Mouse (Mus musculus) cerebral cortex, adult 2 months (tissue): ENCODE data around the gene Olfr96.

Source experiments
- WGBS: fragments of 180-500 bp; shearing (Covaris S2); methylation state at CpG from one replicate; pipeline ENCODE4 v1.1.7; 2018; 5-methylcytosine and 5-hydroxymethylcytosine counted together

The Olfr96 gene

DNA sequence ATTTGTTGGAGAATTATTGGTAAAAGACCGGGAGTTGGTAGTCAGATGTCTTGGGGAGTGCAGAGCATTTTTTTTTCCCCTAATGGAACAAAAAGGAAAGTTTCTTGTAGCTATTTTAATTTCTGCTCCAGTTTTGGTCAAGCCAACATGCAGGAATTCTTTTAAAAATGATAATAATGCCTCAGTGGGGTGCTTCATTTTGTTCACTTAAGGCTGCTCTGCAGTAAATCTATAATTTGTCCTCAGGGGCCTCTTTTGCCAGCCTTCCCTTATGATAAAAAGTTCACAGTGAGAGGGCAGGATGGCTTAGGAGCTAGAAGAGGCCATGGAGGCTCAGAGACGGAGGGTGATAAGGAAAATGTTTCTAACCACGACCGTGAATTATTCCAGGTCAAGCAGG is at the start of gene Olfr96:
Olfr96 (plus strand) TSS at position 301 of the 400 bp plus-strand sequence.
- WGBS, result 63% methylated on average over 4 of the region's 4 CpGs

DNA sequence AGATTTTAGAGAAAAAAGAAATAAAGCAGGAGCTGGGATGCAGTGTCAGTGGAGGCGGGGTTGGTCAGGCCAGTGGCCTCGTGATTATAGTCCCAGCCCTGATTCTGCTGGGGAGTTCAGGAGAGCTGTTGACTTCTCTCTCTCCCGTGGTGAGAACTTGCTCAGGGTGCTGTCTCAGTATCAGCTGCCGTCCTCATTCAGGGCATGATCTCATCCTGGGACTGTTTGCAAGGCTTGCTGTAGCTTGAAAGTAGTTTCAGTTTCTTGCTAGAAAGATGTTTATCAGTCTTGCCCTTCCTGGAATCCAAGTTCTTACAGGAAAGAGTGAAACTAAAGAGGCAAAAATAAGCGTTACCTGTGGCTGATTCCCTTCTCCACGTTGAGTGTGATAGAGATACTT is 34.5 kb upstream of the Olfr96 start:
- WGBS, result 55% methylated on average over 6 of the region's 6 CpGs

DNA sequence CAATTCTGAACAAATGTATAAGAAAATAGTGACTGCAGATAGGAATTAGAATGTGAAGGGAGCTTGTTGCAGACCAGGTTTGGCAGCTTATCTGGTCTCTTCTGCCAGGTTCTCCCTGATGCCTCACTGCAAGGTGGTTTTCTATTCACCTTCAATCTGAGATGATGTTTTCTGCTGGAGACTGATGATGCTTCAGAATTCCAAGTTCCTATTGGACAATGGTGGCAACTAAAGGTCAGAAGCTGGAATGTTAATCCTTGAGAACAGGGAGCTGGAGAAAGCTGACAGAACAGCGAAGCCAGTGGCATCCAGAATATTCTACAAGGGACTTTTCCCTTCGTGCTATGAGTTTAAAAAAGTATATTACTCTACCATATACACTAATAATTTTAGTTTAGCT is 29.2 kb upstream of the Olfr96 start:
- WGBS, result 71% methylated on average over 2 of the region's 2 CpGs

DNA sequence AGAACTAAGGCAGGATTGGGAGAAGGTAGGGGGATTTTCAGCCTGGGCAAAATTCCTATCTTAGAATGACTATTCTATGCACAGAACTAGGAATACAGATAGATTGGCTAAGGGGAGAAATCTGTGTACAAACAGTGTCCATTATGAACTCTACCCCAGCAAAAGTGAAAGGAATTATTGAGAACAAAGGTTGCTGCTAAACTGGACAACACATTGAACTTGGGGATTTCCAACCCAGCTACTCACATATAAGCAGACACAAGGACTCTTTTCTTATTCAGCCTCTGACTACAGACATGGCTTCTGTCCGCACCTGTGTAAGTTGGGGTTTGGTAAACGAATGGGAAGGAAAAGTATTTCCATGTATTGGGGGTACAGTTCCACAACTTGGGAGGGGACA is 26.3 kb upstream of the Olfr96 start, which contains the start of gene Ubd:
Ubd (plus strand) TSS at position 237 of the 400 bp plus-strand sequence.
- 85% methylated on average over 2 of the region's 2 CpGs for WGBS

DNA sequence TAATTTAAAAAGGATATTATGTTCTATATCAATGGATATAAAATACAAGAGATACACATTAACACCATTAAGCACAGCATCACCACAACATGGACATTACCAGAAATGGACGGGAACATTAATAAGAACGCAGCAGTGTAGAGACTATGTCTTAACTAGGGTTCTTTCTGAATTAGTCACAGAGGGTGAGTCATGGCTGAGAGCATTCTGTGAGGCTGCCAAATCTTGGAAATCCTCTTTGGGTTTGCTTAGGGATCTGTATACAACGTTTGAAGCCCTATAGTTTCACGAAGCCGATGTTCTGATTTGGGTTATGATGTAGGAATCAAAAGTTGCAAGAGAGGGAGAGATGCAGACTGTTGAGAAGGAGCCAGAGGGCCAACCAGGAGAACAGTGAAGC is 25.2 kb upstream of the Olfr96 start:
- 54% methylated on average over 5 of the region's 5 CpGs for WGBS

DNA sequence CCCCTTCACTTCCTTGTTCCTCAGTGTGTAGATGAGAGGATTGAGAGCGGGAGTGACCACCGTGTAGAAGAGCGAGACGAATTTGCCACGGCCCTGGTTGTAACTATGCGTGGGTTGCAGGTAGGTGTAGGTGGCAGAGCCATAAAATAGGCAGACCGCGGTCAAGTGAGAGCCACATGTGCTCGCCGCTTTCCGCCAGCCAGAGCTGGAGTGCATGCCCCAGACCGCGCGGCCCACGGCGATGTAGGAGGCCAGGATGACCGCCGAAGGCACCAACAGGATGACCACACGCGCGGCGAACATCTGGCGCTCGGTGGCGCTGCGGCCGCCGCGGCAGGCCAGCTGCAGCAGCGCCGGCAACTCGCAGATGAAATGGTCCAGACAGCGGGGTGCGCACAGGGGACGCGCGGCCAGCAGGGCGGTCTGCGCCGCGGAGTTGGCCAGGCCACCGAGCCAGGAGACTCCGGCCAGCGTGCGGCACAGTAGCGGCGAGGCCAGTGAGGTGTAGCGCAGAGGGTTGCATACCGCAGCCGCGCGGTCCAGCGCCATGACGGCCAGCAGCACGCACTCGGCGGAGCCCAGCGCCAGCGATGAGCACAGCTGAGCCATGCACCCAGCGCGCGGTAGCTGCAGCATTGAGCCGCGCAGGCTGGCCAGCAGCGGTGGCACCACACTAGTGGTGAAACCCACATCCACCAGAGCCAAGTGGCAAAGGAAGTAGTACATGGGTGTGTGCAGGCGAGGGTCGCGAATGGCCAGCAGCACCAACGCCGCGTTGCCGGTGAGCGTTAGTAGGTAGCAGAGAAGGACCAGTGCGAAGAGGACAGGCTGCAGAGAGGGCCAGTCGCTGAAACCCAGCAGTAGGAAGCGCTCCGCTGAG is 22.9 kb upstream of the Olfr96 start:
- 2% methylated on average over 77 of the region's 77 CpGs for WGBS

DNA sequence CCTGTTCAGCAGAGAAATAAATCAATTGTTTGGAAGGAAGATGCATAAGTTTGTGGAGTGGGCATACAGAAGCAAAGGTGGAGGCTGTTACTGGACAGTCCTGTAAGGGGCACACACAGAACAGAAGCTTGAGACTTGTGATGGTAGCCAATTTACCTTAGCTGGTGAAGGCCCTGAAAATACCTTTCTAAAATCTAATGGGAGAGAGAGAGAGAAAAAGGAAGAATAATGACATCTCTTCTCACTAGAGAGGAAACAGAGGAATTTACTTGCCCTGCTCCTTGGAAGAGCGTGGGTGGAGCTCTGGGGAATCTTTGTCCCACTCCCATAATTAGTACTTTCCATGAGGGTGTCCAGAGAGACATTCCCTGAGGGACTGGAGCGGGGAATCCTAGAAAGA is 19.1 kb upstream of the Olfr96 start, which contains the start of gene Olfr94:
Olfr94 (minus strand) TSS at position 101 of the 400 bp plus-strand sequence.
- WGBS, result 84% methylated on average over 2 of the region's 2 CpGs

DNA sequence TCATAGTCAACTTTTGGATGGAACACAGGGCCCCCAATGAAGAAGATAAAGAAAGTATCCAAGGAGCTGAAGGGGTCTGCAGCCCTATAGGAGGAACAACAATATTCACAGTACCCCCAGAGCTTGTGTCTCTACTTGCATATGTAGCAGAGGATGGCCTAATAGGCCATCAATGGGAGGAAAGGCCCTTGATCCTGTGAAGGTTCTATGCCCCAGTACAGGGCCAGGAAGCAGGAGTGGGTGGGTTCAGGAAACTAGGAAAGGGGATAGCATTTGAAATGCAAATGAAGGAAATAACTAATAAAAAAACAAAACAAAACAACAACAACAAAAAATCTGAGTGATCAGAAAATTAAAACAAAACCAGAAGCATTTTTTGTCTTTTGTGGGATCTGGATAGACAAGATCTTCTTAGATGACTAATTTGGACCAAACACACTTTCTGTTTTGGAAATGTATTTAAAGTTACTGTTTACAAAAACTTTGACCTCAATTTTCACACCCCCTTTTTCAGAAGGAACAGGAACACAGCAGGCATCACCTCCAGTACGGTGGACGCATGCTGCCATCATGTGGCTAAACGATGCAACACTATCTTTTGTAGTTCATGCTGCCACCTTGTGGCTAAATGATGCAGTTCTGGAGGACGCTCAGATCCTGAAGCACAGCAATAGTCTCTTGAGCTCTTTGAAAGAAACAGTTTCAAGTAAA is 16.6 kb upstream of the Olfr96 start:
- under 1% methylated on average over 4 of the region's 4 CpGs for WGBS

DNA sequence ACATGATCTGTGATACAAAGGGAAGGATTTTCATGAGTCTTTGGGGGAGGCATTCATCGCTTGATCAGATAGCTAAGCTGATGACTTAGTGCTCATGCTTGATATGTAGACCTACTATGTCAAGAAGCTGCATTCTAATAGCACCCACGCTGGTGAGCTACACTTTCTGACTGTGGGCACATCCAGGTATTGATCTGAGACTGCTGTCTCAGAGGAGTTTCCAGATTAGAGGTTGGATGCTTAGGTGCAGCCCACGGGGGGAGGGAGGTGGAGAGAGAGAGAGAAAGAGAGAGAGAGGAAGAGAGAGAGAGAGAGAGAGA is 16.1 kb upstream of the Olfr96 start:
- 29% methylated on average over 3 of the region's 3 CpGs for WGBS

DNA sequence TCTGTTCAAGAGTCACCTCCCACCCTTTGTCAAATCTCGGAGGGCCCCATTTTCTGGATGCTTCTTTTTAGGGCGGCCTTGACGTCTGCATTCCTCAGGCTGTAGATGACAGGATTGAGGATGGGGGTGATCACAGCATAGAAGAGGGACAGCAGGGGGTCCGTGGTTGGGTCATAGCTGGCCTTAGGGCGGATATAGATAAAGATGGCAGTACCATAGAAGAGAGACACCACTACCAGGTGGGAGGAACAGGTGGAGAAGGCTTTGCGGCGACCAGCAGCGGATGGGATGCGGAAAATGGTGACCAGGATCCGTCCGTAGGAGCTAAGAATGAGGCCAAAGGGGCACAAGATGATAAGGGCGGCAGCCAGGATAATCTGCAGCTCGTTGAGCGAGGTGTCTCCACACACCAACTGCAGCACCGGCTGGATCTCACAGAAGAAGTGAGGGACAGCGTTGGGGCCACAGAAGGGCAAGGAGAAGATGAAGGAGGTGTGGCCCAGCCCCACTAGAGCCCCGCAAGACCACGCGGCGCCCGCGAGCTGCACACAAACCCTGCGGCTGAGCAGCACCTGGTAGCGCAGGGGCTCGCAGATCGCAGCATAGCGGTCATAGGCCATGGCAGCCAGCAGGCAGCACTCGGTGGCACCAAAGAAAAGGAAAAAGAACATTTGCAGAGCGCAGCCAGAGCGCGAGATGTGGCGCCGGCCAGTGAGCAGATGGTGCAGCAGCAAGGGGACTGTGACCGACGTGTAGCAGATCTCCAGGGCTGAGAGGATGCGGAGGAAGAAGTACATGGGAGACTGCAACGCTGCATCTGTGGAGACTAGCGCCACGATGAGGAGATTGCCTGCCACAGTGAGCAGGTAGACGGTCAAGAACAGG is 8.8 kb upstream of the Olfr96 start:
- WGBS, result 25% methylated on average over 40 of the region's 40 CpGs

DNA sequence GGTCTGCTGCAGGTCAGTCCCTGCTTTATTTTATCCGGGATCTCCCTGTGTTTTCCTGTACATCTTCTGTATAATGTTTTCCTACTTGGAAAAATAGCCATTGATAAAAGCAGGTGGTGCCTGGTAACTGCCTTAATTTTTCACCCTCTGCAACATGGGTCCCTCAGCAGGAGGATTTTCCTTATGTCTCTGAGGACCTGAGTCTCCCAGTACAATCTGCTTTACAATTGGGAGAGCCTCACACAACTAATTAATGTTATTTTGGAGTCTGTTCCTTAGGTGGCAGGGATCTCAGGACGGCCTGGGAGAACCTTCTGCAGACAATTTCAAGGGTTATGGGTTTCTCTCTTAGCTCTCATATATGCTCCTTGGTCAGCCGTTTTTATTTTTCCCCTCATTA is 6.9 kb upstream of the Olfr96 start, which contains the start of gene Olfr95:
Olfr95 (minus strand) TSS at position 101 of the 400 bp plus-strand sequence.
- 81% methylated on average over 3 of the region's 3 CpGs for WGBS

DNA sequence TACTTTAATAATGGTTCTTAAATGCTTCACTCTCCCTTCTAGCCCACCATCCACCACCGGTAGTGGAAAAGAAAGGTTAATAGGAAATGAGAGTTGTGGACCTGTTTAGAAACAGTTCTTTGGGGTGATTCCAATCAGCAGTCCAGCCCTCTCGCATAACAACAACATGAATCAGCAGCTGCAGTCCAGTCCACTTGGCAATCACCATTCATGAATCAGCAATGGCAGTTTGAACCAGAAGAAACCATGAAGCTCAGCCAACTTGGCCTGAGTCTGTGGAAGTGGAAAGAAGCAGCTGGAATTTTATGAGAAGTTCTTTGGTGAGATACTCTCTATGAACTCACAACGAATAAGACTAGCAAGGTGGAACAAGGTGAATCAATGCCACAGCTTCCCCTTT is 1.5 kb upstream of the Olfr96 start:
- 76% methylated on average over 3 of the region's 3 CpGs for WGBS

DNA sequence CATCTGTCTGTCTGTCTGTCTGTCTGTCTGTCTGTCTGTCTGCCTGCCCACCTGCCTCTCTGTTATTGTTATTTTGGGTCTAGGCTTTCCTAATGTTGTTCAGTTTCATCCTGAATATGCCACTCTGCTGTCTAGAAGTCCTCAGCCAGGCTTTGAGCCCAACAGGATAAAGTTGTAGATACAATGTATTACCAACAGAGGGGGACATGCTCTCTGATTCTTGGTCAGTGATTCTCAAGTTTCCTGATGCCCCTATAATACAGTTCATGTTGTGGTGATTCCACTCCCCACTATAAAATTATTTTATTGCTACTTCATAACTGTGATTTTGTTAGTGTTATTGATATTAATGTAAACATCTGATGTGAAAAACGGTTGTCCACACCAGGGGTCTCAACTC is 1.9 kb downstream of the Olfr96 start:
- WGBS, result 28% methylated on average over 1 of the region's 1 CpGs

DNA sequence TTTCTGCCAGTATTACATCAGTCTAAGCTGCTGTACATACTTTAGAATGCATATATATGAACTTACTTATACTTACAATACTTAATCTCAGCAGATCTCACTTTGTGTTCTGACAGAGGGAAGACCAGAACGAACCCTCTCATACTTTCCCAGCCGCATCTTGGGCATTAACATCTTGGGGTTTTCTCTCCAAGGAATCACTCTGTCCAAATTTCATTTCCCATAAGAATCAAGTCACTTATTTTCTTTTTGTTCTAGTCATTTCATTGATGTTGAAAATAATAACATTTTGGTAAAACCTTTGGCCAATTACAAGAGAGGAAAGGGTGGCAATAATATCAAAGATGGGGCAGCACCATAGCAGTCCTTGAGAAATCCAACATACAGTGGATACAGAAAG is 17.3 kb downstream of the Olfr96 start, which contains the start of gene Olfr97:
Olfr97 (minus strand) TSS at position 101 of the 400 bp plus-strand sequence.
- 93% methylated on average over 2 of the region's 2 CpGs for WGBS

DNA sequence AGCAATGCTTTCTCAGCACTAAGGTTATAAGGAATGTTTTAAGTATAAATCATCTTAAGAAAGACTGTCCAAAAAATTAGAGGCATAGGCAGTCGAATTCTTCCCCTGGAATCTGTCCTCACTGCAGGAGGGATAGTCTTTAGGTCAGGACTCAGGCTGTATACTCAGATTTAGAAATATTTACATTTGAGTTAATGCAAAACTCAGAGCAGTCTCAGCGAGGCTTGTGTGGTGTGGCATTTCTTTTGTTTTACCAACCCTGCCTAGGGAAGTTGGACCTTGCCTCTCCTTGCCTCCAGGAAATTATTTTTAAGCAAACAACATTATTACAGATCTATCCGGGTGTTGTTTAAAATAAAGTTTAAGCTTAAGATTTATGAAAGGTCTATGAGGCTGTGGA is 22.3 kb downstream of the Olfr96 start:
- WGBS, result 72% methylated on average over 3 of the region's 3 CpGs

DNA sequence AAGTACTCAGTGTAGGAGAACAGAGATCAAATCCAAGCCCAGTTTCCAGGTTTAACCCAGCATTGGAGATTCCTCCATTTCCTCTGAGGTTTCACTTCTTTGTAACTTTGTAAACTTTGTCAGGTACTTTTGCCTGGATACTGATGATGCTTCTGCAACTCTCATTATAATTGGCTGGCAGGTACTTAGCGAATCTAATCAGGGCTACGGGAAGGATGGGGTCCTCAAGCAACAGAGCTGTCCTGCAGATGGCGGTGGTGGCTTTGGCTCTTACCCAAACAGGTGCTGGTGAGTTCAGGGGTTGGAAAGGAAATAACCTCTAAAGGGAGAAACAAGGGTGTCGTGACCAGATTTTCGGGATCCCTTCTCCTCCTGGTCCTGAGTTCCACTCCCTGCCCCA is 26.8 kb downstream of the Olfr96 start:
- WGBS, result 25% methylated on average over 5 of the region's 5 CpGs

DNA sequence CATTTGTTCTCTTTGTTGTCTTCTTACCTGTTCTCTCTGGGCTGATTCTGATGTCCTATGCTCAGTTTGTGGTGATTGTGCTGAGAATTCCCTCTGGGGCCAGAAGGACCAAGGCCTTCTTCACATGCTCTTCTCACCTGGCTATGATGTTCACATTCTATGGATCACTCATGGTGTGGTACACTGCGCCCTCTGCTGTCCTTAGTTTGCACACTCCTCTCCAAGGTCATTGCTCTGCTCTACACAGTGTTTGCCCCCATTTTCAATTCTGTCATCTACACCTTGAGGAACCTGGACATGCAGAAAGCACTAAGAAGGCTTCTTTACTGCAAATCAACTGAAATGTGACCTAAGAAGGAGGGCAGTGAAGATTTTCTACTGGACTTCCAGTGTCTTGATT is 30.6 kb downstream of the Olfr96 start:
- WGBS, result 33% methylated on average over 1 of the region's 1 CpGs

DNA sequence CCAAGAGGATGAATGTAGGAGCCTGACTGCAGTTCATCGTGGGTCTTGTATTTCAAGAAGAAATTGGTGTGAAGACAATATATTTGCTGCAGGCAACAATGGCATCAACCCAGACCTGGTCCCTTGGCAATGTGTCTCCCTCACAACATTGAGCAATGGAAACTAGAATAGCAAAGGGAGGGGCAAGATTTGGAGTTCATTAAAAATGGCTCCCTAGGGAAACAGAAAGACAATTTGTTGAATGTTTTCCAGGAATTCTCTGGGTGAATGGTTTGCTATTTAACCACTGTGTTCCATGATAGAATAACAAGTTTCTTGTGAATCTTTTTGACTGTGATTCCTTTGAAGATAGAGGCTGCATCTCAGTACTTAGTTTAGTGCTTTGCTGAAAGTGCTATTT is 43.7 kb downstream of the Olfr96 start, which contains the start of gene Olfr98:
Olfr98 (minus strand) TSS at position 124 of the 400 bp plus-strand sequence.
- 69% methylated on average over 1 of the region's 1 CpGs for WGBS

DNA sequence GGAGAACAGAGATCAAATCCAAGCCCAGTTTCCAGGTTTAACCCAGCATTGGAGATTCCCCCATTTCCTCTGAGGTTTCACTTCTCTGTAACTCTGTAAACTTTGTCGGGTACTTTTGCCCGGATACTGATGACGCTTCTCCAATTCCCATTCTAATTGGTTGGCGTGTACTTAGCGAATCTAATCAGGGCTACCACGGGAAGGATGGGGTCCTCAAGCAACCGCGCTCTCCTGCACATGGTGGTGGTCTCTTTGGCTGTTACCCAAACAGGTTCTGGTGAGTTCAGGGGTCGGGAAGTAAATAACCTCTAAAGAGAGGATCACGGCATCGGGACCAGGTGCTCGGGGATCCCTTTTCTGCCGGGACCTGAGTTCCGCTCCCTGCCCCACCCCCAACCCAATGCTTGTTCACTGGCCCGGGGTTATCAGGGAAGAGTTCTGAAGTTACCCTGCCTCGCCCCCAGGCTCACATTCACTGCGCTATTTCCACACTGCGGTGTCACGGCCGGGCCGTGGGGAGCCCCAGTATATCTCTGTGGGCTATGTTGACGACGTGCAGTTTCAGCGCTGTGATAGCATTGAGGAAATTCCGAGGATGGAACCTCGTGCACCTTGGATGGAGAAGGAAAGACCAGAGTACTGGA is 50.2 kb downstream of the Olfr96 start, which contains the start of gene H2-M3:
H2-M3 (plus strand) TSS at position 163 of the 644 bp plus-strand sequence.
- WGBS, result 2% methylated on average over 26 of the region's 26 CpGs

DNA sequence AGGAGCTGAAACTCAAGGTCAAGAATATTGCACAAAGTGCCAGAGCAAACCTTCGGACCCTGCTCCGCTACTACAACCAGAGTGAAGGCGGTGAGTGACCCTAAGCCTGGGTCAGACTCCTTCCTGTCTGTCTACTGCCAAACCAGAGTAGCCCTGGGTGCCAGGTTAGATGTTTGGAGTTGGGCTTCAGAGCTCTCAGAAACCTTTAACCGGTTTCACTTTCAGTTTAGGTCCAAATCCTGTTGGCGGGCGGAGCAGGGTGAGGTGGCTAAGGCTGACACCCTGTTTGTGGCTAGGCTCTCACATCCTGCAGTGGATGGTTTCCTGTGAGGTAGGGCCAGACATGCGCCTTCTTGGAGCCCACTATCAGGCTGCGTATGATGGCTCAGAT is 50.8 kb downstream of the Olfr96 start:
- WGBS, result 59% methylated on average over 8 of the region's 8 CpGs

DNA sequence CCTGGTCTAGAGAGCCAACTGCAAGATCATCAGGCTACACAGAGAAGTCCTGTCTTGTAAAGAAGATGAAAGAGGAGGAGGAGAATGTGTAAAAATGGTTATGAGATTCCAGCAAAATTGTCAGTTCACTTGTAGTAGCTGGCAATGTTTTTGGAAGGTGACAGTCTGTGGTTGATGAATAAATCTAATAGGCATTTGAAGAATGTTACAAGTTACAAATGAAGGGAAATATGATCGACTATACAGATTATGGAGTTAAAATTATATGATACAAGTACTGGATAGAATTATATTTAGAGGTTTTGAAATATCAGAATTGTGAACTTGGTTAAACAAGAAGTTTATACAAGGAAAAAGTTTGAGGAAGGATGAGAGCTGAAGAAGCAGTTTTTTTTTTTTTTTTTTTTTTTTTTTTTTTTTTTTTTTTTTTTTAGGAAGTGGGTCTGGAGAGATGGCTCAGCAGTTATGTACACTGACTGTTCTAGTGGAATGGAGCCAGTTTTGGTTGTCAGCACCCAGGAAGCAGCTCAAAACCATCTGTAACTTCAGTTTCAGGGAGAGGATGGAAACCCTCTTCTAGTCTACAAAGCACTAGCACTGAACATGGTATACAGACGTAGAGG is 55.8 kb downstream of the Olfr96 start:
- WGBS, result 84% methylated on average over 2 of the region's 2 CpGs
